Mouse (Mus musculus) testis, adult 2 months (tissue): ENCODE measurements around the gene Lrrc4.

Experiments
- CTCF ChIP-seq: fragments of 200-500 bp; IDR thresholded peaks from 2 replicates; pipeline ENCODE4 v1.5.1; 2012; ENCODE audit warnings: low read depth, mild to moderate bottlenecking, inconsistent platforms, low read length, moderate library complexity; ENCODE audit not compliant: control insufficient read depth, insufficient read depth, insufficient replicate concordance
- POLR2A ChIP-seq: fragments of 200-500 bp; IDR thresholded peaks from 2 replicates; pipeline ENCODE4 v1.6.1; 2012; ENCODE audit warnings: low read depth, mild to moderate bottlenecking, inconsistent platforms, low read length, moderate library complexity; ENCODE audit not compliant: control insufficient read depth

GRCm38 (mm10) chr6:28717845-28718237 lies 113.7 kb downstream of the Lrrc4 start:
- TF ChIP-seq CTCF (no peak), POLR2A (no peak)
